Mouse (Mus musculus) hindbrain, embryonic 14.5 days (tissue): ENCODE results near the gene Npc2. TPM values are rescaled to one million over a fixed set of nuclear protein-coding genes. Genes with fewer than 3 reads are reported as not detected.

Source experiments
- ATAC-seq: fragments of 200-750 bp; cut with Nextera tagmentation; 2 replicates; pipeline ENCODE4 v1.8.0; 2017; ENCODE audit warnings: moderate number of reproducible peaks, mild to moderate bottlenecking, moderate TSS enrichment, moderate library complexity; ENCODE audit not compliant: low FRiP score
- DNase-seq: peaks from one replicate; pipeline ENCODE4 v3.0.0-alpha.2; 2015; ENCODE audit warnings: low spot score
- H3K27ac ChIP-seq: fragments of 300-500 bp; sonication (generic); 2 replicates; pipeline ENCODE4 v1.5.1; 2014; ENCODE audit warnings: mild to moderate bottlenecking, moderate library complexity
- H3K27me3 ChIP-seq: fragments of 300-500 bp; sonication (generic); 2 replicates; pipeline ENCODE4 v1.6.1; 2014; ENCODE audit warnings: mild to moderate bottlenecking, low read length, mixed read lengths; ENCODE audit not compliant: control insufficient read depth, insufficient read depth
- H3K36me3 ChIP-seq: fragments of 300-500 bp; sonication (generic); replicated peaks from 2 replicates; pipeline ENCODE4 v1.6.1; 2014; ENCODE audit not compliant: control insufficient read depth, insufficient read depth
- H3K4me1 ChIP-seq: fragments of 300-500 bp; sonication (generic); replicated peaks from 2 replicates; pipeline ENCODE4 v1.6.1; 2014; ENCODE audit warnings: antibody characterized with exemption, low read length, mixed read lengths; ENCODE audit not compliant: control insufficient read depth, insufficient read depth
- H3K4me2 ChIP-seq: fragments of 300-500 bp; sonication (generic); replicated peaks from 2 replicates; pipeline ENCODE4 v1.6.1; 2014; ENCODE audit warnings: mild to moderate bottlenecking, moderate library complexity
- H3K4me3 ChIP-seq: fragments of 300-500 bp; sonication (generic); replicated peaks from 2 replicates; pipeline ENCODE4 v1.5.1; 2014; ENCODE audit warnings: mild to moderate bottlenecking, low read length
- H3K9ac ChIP-seq: fragments of 300-500 bp; sonication (generic); 2 replicates; pipeline ENCODE4 v1.6.1; 2014
- H3K9me3 ChIP-seq: fragments of 300-500 bp; sonication (generic); 2 replicates; pipeline ENCODE4 v1.6.1; 2016; ENCODE audit warnings: low read length; ENCODE audit not compliant: control insufficient read depth
- WGBS: fragments of 180-500 bp; shearing (Covaris S2); extraction: QIAGEN DNeasy Blood & Tissue Kit; methylation state at CpG from one replicate; pipeline ENCODE4 v1.1.7; 2014; 5-methylcytosine and 5-hydroxymethylcytosine counted together
- polyA plus RNA-seq: library from polyadenylated mRNA; unstranded; fragments of >200 nt; fragmentation: Nextera tagmentation; extraction: Ambion mirVana; gene quantifications from 2 replicates; pipeline ENCODE4 v1.2.1, GENCODE M21; 2014

Gene Npc2
- polyA plus RNA-seq, 1 experiment from 2014 or later: 54.3 TPM

DNA sequence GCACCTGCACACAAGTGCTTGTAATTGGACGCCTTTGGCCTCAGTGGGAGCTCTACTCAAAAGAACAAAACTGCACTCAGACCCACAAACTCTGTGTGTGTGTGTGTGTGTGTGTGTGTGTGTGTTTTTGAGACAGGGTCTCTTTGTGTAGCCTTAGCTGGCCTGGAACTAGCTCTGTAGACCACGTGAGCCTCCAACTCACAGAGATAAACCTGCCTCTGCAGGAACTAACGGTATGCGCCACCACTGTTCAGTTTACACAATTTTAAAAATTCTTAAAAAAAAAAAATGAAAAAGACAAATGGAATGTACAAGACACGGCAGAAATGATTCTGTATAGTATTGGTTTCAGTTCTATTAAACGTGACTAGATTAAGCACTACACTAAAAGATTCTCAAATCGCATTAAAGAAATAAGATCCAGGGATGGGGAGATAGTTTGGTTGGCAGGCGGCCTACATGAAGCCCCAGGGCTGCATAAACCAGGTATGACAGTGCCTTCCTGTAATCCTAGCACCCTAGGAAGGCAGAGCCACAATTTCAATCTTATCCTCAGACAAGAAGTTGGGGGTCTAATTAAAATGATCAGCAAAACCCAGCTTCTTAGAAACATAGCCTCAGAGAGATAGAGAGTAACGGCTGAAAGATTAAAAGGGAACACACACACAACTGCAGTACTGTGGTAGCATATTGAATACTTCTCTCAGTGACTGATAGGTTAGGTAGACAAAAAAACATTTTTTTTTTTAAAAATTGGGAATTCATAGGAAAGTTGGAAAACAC lies 54.3 kb downstream of the Npc2 start:
- Histone ChIP-seq H3K36me3 (no peaks in the 10 kb centered on the region), H3K27ac (no peak overlapping the region), H3K27me3 (no peaks in the 10 kb centered on the region), H3K9ac (no peak overlapping the region), H3K4me1 (no peaks in the 10 kb centered on the region), H3K4me3 (no peak overlapping the region), H3K4me2 (no peak overlapping the region), H3K9me3 (no peaks in the 10 kb centered on the region)
- DNase-seq: no peak
- no peak for ATAC-seq
- WGBS: 87% methylated on average over 9 of the region's 9 CpGs

DNA sequence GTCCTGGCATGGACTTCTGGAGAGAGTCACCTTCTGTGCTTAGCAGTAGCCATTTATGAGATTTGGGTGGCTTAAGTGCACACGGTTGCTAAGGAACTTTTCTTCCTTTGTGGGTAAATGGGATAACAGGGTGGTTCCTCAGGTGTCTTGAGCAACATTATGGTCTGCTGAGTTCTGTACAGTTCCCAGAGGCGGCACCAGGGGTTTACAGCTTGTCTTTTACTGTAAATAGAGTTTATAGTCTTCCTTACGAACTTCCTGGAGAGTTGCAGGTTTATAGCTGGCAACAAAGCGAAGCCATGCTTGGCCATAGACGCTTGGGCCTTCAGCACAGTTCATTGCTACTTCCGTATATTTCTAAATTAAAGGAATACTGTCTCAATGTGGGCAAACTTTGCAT lies 58.4 kb downstream of the Npc2 start:
- H3K36me3 ChIP-seq: no peaks in the 10 kb centered on the region
- H3K27ac ChIP-seq: no peak overlapping the region
- no peak for ATAC-seq
- H3K27me3 ChIP-seq: no peaks in the 10 kb centered on the region
- H3K9ac ChIP-seq: no peak overlapping the region
- no peak for DNase-seq
- H3K4me3 ChIP-seq: no peak overlapping the region
- WGBS: 86% methylated on average over 6 of the region's 6 CpGs
- H3K4me1 ChIP-seq: no peaks in the 10 kb centered on the region
- no peak overlapping the region for H3K4me2 ChIP-seq
- no peaks in the 10 kb centered on the region for H3K9me3 ChIP-seq

DNA sequence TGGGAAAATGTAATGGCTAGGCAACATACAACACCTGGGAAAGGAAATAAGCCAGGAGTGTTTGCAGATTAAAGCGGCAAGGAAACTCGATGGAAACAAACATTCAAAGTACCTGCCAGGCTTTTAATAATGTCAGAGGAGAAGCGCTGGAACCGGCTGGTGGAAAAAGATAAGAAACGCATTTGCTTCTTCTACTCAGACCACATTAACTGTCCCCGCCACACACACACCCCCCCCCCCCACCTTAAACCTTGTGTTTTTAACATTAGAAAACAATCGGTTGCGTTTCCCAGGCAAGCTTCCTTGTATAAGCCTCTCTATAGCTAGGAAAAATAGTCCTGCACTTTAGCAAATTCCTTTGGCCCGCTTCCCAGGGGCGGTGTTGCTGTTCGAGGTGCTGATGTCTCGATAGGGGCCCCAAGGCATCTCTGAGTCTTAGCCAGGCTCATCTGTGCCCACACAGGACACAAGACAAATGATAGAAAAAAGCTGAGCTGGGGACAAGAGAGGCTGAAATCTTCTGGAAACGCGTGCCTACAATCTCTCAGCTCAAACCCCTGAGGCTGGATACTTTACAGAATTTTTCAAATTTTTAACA lies 63.0 kb downstream of the Npc2 start:
- H3K4me2 ChIP-seq: no peak overlapping the region
- no peak overlapping the region for H3K4me3 ChIP-seq
- DNase-seq (no peak), ATAC-seq (no peak)
- H3K36me3 ChIP-seq: no peaks in the 10 kb centered on the region
- no peaks in the 10 kb centered on the region for H3K4me1 ChIP-seq
- H3K27me3 ChIP-seq: no peaks in the 10 kb centered on the region
- H3K9me3 ChIP-seq: no peaks in the 10 kb centered on the region
- no peak overlapping the region for H3K9ac ChIP-seq
- H3K27ac ChIP-seq: no peak overlapping the region
- WGBS: 39% methylated on average over 14 of the region's 14 CpGs

DNA sequence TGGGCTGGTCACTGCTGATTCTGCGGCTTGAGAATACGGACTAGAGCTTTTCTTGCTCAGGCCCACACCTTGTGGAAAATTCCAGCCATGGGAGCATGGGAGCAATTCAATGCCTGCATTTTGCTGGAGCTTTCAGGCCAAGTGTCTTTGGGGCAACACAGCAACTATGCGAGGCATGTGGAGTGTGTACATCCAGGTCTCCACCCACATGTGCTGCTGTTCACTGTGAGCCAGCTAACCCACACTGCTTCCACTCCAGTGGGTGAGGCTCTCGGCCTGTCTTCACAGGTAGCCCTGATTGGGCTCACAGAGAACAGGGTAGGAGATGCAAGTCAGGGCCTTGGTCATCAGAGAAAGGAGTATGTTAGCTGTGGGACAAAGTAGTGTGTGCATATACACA lies 65.1 kb downstream of the Npc2 start:
- H3K4me3 ChIP-seq: no peak overlapping the region
- 88% methylated on average over 4 of the region's 4 CpGs for WGBS
- H3K9me3 ChIP-seq: no peaks in the 10 kb centered on the region
- ATAC-seq (no peak), DNase-seq (no peak)
- no peaks in the 10 kb centered on the region for H3K27me3 ChIP-seq
- H3K27ac ChIP-seq: no peak overlapping the region
- H3K4me1 ChIP-seq: 0 out of 2 replicates have a peak, but pooled peaks cover under 1% of the 10 kb centered on the region
- H3K4me2 ChIP-seq: no peak overlapping the region
- H3K9ac ChIP-seq: no peak overlapping the region
- H3K36me3 ChIP-seq: no peaks in the 10 kb centered on the region

DNA sequence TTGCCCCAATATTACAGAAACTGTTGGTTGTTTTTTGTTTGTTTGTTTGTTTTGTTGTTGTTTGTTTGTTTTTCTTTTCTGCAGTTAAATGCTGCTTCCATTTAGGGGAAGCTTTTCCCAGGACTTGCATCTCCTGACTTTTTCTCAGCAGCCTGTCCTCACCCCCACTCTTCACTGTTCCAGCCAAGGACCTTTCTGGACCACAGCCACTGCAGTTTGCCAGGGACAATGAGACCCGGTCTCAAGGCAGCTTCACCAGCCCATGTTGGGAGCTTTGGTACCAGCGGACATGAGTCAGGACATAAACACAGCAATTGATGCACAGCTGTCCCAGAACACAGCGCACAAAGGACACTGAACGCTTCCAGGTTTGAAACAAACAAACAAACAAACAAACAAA lies 66.1 kb downstream of the Npc2 start:
- ATAC-seq (no peak), DNase-seq (no peak)
- Histone ChIP-seq H3K9me3 (no peaks in the 10 kb centered on the region), H3K4me1 (peaks cover 6% of the 10 kb centered on the region; the same call in 1 of the 2 replicates), H3K27me3 (no peaks in the 10 kb centered on the region), H3K4me3 (no peak overlapping the region), H3K4me2 (no peak overlapping the region), H3K27ac (no peak overlapping the region), H3K36me3 (no peaks in the 10 kb centered on the region), H3K9ac (no peak overlapping the region)
- WGBS: 77% methylated on average over 4 of the region's 4 CpGs

Other genes starting within 250 kb of the Npc2 start
- 4.8 and 5.0 TPM in 2 replicates for gene Vsx2, start 203.4 kb downstream of the Npc2 start, polyA plus RNA-seq
- 9.5 and 9.9 TPM in 2 replicates for gene Abcd4, start 155.7 kb downstream of the Npc2 start, polyA plus RNA-seq
- not detected in 2 replicates for gene Vrtn, start 132.1 kb downstream of the Npc2 start, polyA plus RNA-seq
- gene Syndig1l, start 74.3 kb downstream of the Npc2 start, polyA plus RNA-seq: 11.1 and 13.6 TPM in 2 replicates
- 127 and 132 TPM in 2 replicates for gene Isca2, start 99 bp upstream of the Npc2 start, polyA plus RNA-seq
- 0.07 and 0.14 TPM in 2 replicates for gene Ltbp2, start 103.4 kb upstream of the Npc2 start, polyA plus RNA-seq
- gene Fcf1, start 197.7 kb upstream of the Npc2 start, polyA plus RNA-seq: 77.0 and 85.9 TPM in 2 replicates
- gene Arel1, start 197.7 kb upstream of the Npc2 start, polyA plus RNA-seq: 41.0 and 45.0 TPM in 2 replicates
- 40.1 and 45.0 TPM in 2 replicates for gene Ylpm1, start 223.2 kb upstream of the Npc2 start, polyA plus RNA-seq